Mouse (Mus musculus): ENCODE results near the gene Tgm5.
"Not testable (repeated sequence)": the region's sequence is repeated elsewhere in the genome, so short reads cannot be mapped to it uniquely, and the experiment has no call there.

The Tgm5 gene

GRCm38 (mm10) chr2:121041098-121041497 is 44.5 kb downstream of the Tgm5 start:
- CTCF ChIA-PET, result no interaction called here

GRCm38 (mm10) chr2:121039382-121039781 is 46.3 kb downstream of the Tgm5 start:
- CTCF ChIA-PET, result no interaction called here

GRCm38 (mm10) chr2:121038851-121039250 is 46.8 kb downstream of the Tgm5 start:
- CTCF ChIA-PET, result not testable (repeated sequence)

GRCm38 (mm10) chr2:121036733-121037341 is 48.8 kb downstream of the Tgm5 start, which contains the start of gene Epb42:
Gene Epb42 (minus strand): TSS chr2:121037072.
- CTCF ChIA-PET, result no interaction called here

- CTCF ChIA-PET, result no interaction called here
Observed at GRCm38 (mm10) chr2:121022918-121023317, 62.7 kb downstream of the Tgm5 start.

GRCm38 (mm10) chr2:121017151-121017550 is 68.5 kb downstream of the Tgm5 start:
- CTCF ChIA-PET, result no interaction called here

- CTCF ChIA-PET, result no interaction called here
Observed at GRCm38 (mm10) chr2:121016226-121016625, 69.4 kb downstream of the Tgm5 start.

- CTCF ChIA-PET, result no interaction called here
Observed at GRCm38 (mm10) chr2:121015507-121015906, 70.1 kb downstream of the Tgm5 start.

- CTCF ChIA-PET, result no interaction called here
Observed at GRCm38 (mm10) chr2:121012676-121013075, 73.0 kb downstream of the Tgm5 start.

GRCm38 (mm10) chr2:121009071-121009677 is 76.5 kb downstream of the Tgm5 start:
- CTCF ChIA-PET, result no interaction called here

GRCm38 (mm10) chr2:121008664-121009007 is 77.0 kb downstream of the Tgm5 start:
- CTCF ChIA-PET, result no interaction called here

- CTCF ChIA-PET, result interaction anchor here (0.5 kb wide), 1 partner anchor 1374 kb away, joined by 4 read pairs; no protein-coding TSS in a partner anchor
Observed at GRCm38 (mm10) chr2:121007925-121008663, 77.5 kb downstream of the Tgm5 start, which contains the start of gene Ccndbp1. Gene Ccndbp1 (plus strand): TSS chr2:121008403.

- CTCF ChIA-PET, result no interaction called here
Observed at GRCm38 (mm10) chr2:121006986-121007385, 78.7 kb downstream of the Tgm5 start.

- CTCF ChIA-PET, result no interaction called here
Observed at GRCm38 (mm10) chr2:121004018-121004811, 81.4 kb downstream of the Tgm5 start.

GRCm38 (mm10) chr2:121003586-121003985 is 82.1 kb downstream of the Tgm5 start:
- CTCF ChIA-PET, result no interaction called here

- CTCF ChIA-PET, result no interaction called here
Observed at GRCm38 (mm10) chr2:120998863-120999262, 86.8 kb downstream of the Tgm5 start.

- CTCF ChIA-PET, result not testable (repeated sequence)
Observed at GRCm38 (mm10) chr2:120996607-120997006, 89.0 kb downstream of the Tgm5 start.
